Mouse (Mus musculus) CH12.LX (cell line): ENCODE results near the gene Ppp1r9b. TPM values are rescaled to one million over a fixed set of nuclear protein-coding genes. Genes with fewer than 3 reads are reported as not detected.

Experiments used
- DNase-seq: peaks from one replicate; pipeline ENCODE4 v3.0.0-alpha.2; 2013; ENCODE audit errors: extremely low read depth
- H3K27ac ChIP-seq: 2 replicates; pipeline ENCODE4 v1.5.1; 2012; ENCODE audit warnings: low read depth, mild to moderate bottlenecking, control low read depth, moderate library complexity; ENCODE audit not compliant: insufficient read depth
- H3K27me3 ChIP-seq: replicated peaks from 2 replicates; pipeline ENCODE3; 2012; ENCODE audit warnings: inconsistent platforms
- H3K36me3 ChIP-seq, 2 experiments: replicated peaks in 1 of 2; 2 replicates each; pipeline versions ENCODE3 to v1.6.1; 2012; ENCODE audit warnings: inconsistent platforms in 1 of 2, low read length in 1 of 2, mild to moderate bottlenecking in 1 of 2, mixed read lengths in 1 of 2, moderate library complexity in 1 of 2; ENCODE audit not compliant: control insufficient read depth in 1 of 2, insufficient read depth in 1 of 2
- H3K4me1 ChIP-seq, 2 experiments: 2 replicates each; pipeline ENCODE4 v1.6.1; 2012; ENCODE audit warnings: inconsistent platforms in 1 of 2, moderate library complexity in 1 of 2; ENCODE audit not compliant: insufficient read depth in 2 of 2, control insufficient read depth in 1 of 2
- H3K4me2 ChIP-seq: 2 replicates; pipeline ENCODE4 v1.6.1; 2012; ENCODE audit warnings: low read depth, mild to moderate bottlenecking, control low read depth; ENCODE audit not compliant: poor library complexity, insufficient read depth, severe bottlenecking
- H3K4me3 ChIP-seq, 3 experiments: fragments of 150-350 bp in 1 of 3; sonication (generic) in 1 of 3; replicated peaks in 1 of 3; 2 replicates each; pipeline versions ENCODE3 to v1.5.1; 2011 to 2012; ENCODE audit warnings: low read depth in 2 of 3, low read length in 2 of 3, mild to moderate bottlenecking in 2 of 3, moderate library complexity in 2 of 3, control low read depth in 1 of 3, improper control_type of control experiment in 1 of 3, inconsistent platforms in 1 of 3, mixed read lengths in 1 of 3; ENCODE audit not compliant: poor library complexity in 1 of 3
- H3K79me2 ChIP-seq: replicated peaks from 2 replicates; pipeline ENCODE4 v1.6.1; 2012; ENCODE audit warnings: mild to moderate bottlenecking, moderate library complexity; ENCODE audit not compliant: control insufficient read depth, poor library complexity, insufficient read depth, severe bottlenecking; ENCODE audit errors: extremely low read depth
- H3K9ac ChIP-seq: 2 replicates; pipeline ENCODE4 v1.6.1; 2012; ENCODE audit warnings: low read depth, mild to moderate bottlenecking, control low read depth, moderate library complexity; ENCODE audit not compliant: insufficient read depth
- H3K9me3 ChIP-seq: replicated peaks from 2 replicates; pipeline ENCODE3; 2012; ENCODE audit warnings: low read length, inconsistent platforms, mixed read lengths
- BHLHE40 ChIP-seq: IDR thresholded peaks from 2 replicates; pipeline ENCODE4 v1.6.1; 2011; ENCODE audit warnings: mild to moderate bottlenecking, low read depth, low read length, improper control_type of control experiment
- CHD1 ChIP-seq: IDR thresholded peaks from 2 replicates; pipeline ENCODE4 v1.6.1; 2012; ENCODE audit warnings: low read depth, low read length, improper control_type of control experiment, inconsistent platforms
- CTCF ChIP-seq, 2 experiments: IDR thresholded peaks in 1 of 2; conservative IDR thresholded peaks in 1 of 2; 2 replicates each; pipeline ENCODE4 v1.5.1; 2011 to 2012; ENCODE audit warnings: low read depth in 2 of 2, low read length in 2 of 2, improper control_type of control experiment in 1 of 2, inconsistent platforms in 1 of 2, mild to moderate bottlenecking in 1 of 2, moderate library complexity in 1 of 2
- E2F4 ChIP-seq: IDR thresholded peaks from 2 replicates; pipeline ENCODE4 v1.6.1; 2011; ENCODE audit warnings: low read depth, low read length, improper control_type of control experiment; ENCODE audit not compliant: insufficient replicate concordance
- EP300 ChIP-seq: IDR thresholded peaks from 2 replicates; pipeline ENCODE4 v1.6.1; 2011; ENCODE audit warnings: low read length, improper control_type of control experiment
- ETS1 ChIP-seq: conservative IDR thresholded peaks from 2 replicates; pipeline ENCODE4 v1.6.1; 2012; ENCODE audit warnings: low read depth, mild to moderate bottlenecking, inconsistent platforms, low read length, improper control_type of control experiment, moderate library complexity
- IRF4 ChIP-seq: IDR thresholded peaks from 2 replicates; pipeline ENCODE4 v1.6.1; 2014; ENCODE audit warnings: low read depth, mild to moderate bottlenecking, inconsistent platforms, low read length, improper control_type of control experiment
- MAZ ChIP-seq: IDR thresholded peaks from 2 replicates; pipeline ENCODE4 v1.6.1; 2012; ENCODE audit warnings: low read depth, mild to moderate bottlenecking, inconsistent platforms, low read length, improper control_type of control experiment, moderate library complexity
- MEF2A ChIP-seq: IDR thresholded peaks from 2 replicates; pipeline ENCODE4 v1.6.1; 2014; ENCODE audit warnings: low read depth, mild to moderate bottlenecking, inconsistent platforms, low read length, improper control_type of control experiment, borderline replicate concordance
- MXI1 ChIP-seq: IDR thresholded peaks from 2 replicates; pipeline ENCODE4 v1.6.1; 2011; ENCODE audit warnings: mild to moderate bottlenecking, low read depth, low read length, improper control_type of control experiment
- NELFE ChIP-seq: IDR thresholded peaks from 2 replicates; pipeline ENCODE4 v1.6.1; 2011; ENCODE audit warnings: low read depth, low read length, improper control_type of control experiment
- NRF1 ChIP-seq: IDR thresholded peaks from 2 replicates; pipeline ENCODE4 v1.6.1; 2014; ENCODE audit warnings: low read depth, mild to moderate bottlenecking, inconsistent platforms, low read length, improper control_type of control experiment, moderate library complexity
- POLR2A ChIP-seq: IDR thresholded peaks from 2 replicates; pipeline ENCODE4 v1.6.1; 2011; ENCODE audit warnings: low read depth, mild to moderate bottlenecking, improper control_type of control experiment, low read length
- RAD21 ChIP-seq: IDR thresholded peaks from 2 replicates; pipeline ENCODE4 v1.6.1; 2011; ENCODE audit warnings: low read depth, mild to moderate bottlenecking, low read length, improper control_type of control experiment, moderate library complexity
- RCOR1 ChIP-seq: conservative IDR thresholded peaks from 2 replicates; pipeline ENCODE4 v1.6.1; 2012; ENCODE audit warnings: low read depth, mild to moderate bottlenecking, inconsistent platforms, low read length, improper control_type of control experiment
- SMC3 ChIP-seq: IDR thresholded peaks from 2 replicates; pipeline ENCODE4 v1.6.1; 2011; ENCODE audit warnings: low read depth, low read length, improper control_type of control experiment
- TCF12 ChIP-seq: IDR thresholded peaks from 2 replicates; pipeline ENCODE4 v1.6.1; 2014; ENCODE audit warnings: low read depth, mild to moderate bottlenecking, inconsistent platforms, low read length, improper control_type of control experiment
- UBTF ChIP-seq: IDR thresholded peaks from 2 replicates; pipeline ENCODE4 v1.6.1; 2012; ENCODE audit warnings: low read depth, mild to moderate bottlenecking, inconsistent platforms, low read length, improper control_type of control experiment, moderate library complexity
- ZC3H11A ChIP-seq: IDR thresholded peaks from 2 replicates; pipeline ENCODE4 v1.6.1; 2012; ENCODE audit warnings: low read depth, mild to moderate bottlenecking, inconsistent platforms, low read length, improper control_type of control experiment
- ZKSCAN1 ChIP-seq: IDR thresholded peaks from 2 replicates; pipeline ENCODE4 v1.6.1; 2012; ENCODE audit warnings: low read depth, inconsistent platforms, low read length, improper control_type of control experiment, borderline replicate concordance
- ZNF384 ChIP-seq: IDR thresholded peaks from 2 replicates; pipeline ENCODE4 v1.6.1; 2012; ENCODE audit warnings: low read depth, low read length, improper control_type of control experiment, inconsistent platforms
- dilution Hi-C: fragments of 300-500 bp; cut with MboI; formaldehyde crosslinking; loops from 2 replicates; pipeline ENCODE4 v1.14.3; 2020; ENCODE audit warnings: low sequenced_read_pairs; ENCODE audit not compliant: extremely low pct_unique_long_range_greater_than_20kb, extremely low pct_ligation_motif_present
- in situ Hi-C: fragments of 300-500 bp; cut with MboI; formaldehyde crosslinking; loops from 3 replicates; pipeline ENCODE4 v1.14.3; 2019; ENCODE audit warnings: low sequenced_read_pairs, low pct_ligation_motif_present, low pct_unique_long_range_greater_than_20kb, mixed read lengths
- polyA plus RNA-seq: library from polyadenylated mRNA; unstranded; fragments of >175 nt; gene quantifications from 2 replicates; pipeline ENCODE4 v1.2.1, GENCODE M21; 2012; ENCODE audit warnings: low read depth; ENCODE audit not compliant: insufficient read length
- total RNA-seq, 2 experiments: library from RNA; depleted of rRNA; stranded (reverse); fragments of 300-350 nt in 1 of 2; fragments of >200 nt in 1 of 2; gene quantifications; 2 replicates each; pipeline ENCODE4 v1.2.3; 2012 to 2014

The Ppp1r9b gene
- total and polyA plus RNA-seq, 3 experiments: 7.8 to 21.8 (median 21.2) TPM

- H3K27me3 ChIP-seq: no peaks in the 10 kb centered on the region
- H3K4me1 ChIP-seq: peaks cover 8 to 24% of the 10 kb centered on the region in 2 experiments
- H3K4me2 ChIP-seq: no peak overlapping the region
- no peaks in the 10 kb centered on the region for H3K9me3 ChIP-seq
- dilution Hi-C loops: no loop called here
- no peak overlapping the region for H3K4me3 ChIP-seq
- no peaks in the 10 kb centered on the region for H3K79me2 ChIP-seq
- in situ Hi-C loops: no loop called here
- H3K27ac ChIP-seq: no peak overlapping the region
- TF ChIP-seq CHD1 (no peak), TCF12 (no peak), RCOR1 (no peak), POLR2A (no peak), NELFE (no peak), ZC3H11A (no peak), BHLHE40 (no peak), MAZ (no peak), CTCF (conservative IDR thresholded peaks at IDR 0.05 in 1 of 2, IDR thresholded peaks at IDR 0.05 in 1 of 2; ENCODE audit: low read depth in 2 of 2, low read length in 2 of 2) (no peak), MEF2A (no peak), E2F4 (no peak), EP300 (no peak), MXI1 (no peak), UBTF (no peak), ZNF384 (no peak), ZKSCAN1 (no peak), IRF4 (no peak)
- no peak overlapping the region for H3K9ac ChIP-seq
- no peak for DNase-seq
- H3K36me3 ChIP-seq: peaks cover 46 to 90% of the 10 kb centered on the region in 2 experiments
Measured at GRCm38 (mm10) chr11:95000548-95000947, 9.7 kb downstream of the Ppp1r9b start.

DNA sequence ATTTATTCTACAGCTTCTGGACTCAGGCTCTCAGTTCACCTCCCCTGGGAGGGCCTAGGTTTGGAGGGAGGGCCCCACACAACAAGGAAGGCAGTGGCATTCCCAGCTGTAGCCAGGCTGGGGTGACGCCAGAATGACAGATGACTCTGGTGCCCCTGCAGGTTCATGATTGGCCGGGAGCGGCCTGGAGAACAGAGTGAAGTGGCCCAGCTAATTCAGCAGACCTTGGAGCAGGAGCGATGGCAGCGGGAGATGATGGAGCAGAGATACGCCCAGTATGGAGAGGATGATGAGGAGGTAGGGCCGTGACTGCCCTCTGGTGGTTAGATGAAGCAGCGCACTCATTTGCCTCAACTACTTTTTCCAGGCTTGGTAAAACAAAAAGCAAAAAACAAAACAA lies 10.2 kb downstream of the Ppp1r9b start:
- DNase-seq: peak; percentile 70
- H3K4me1 ChIP-seq: peaks cover 8 to 26% of the 10 kb centered on the region in 2 experiments
- in situ Hi-C loops: no loop called here
- TF ChIP-seq SMC3 (peak; percentile 90), BHLHE40 (no peak), RAD21 (peak; percentile 91), NRF1 (peak; percentile 67), CTCF (conservative IDR thresholded peaks at IDR 0.05 in 1 of 2, IDR thresholded peaks at IDR 0.05 in 1 of 2; ENCODE audit: low read depth in 2 of 2, low read length in 2 of 2) (peak; percentile 96 to 98), ETS1 (no peak)
- no peaks in the 10 kb centered on the region for H3K27me3 ChIP-seq
- no peaks in the 10 kb centered on the region for H3K9me3 ChIP-seq
- H3K4me3 ChIP-seq: no peak overlapping the region
- peaks cover 46 to 92% of the 10 kb centered on the region in 2 experiments for H3K36me3 ChIP-seq
- no peak overlapping the region for H3K4me2 ChIP-seq
- dilution Hi-C loops: no loop called here
- H3K9ac ChIP-seq: no peak overlapping the region
- no peak overlapping the region for H3K27ac ChIP-seq
- no peaks in the 10 kb centered on the region for H3K79me2 ChIP-seq
